26 mouse cellular contexts compared by ENCODE assay signal in genomic region chr11:54456875-54457274, GRCm38 (mm10). TPM values are rescaled to one million over a fixed set of nuclear protein-coding genes. Genes with fewer than 3 reads are reported as not detected.
DNase-seq lines count a peak whose midpoint lies in the region; ATAC-seq and TF ChIP-seq lines count a peak whose summit lies in the region.
"Had no signal": no experiment of that assay in that cellular context is flagged by ENCODE, and none has a peak within 500 bp of the region (broad histone marks: within the 10 kb centered on the region; RNA-seq: fewer than 3 reads in every experiment).

No protein-coding gene starts in this region.

- 51% methylated on average over 2 of the region's 2 CpGs for WGBS in heart, embryonic 11.5 days (ENCODE audit: insufficient replicate concordance)
- WGBS in heart, embryonic 12.5 days, result 57% methylated on average over 2 of the region's 2 CpGs
- WGBS in stomach, postnatal 0 days, result 47% methylated on average over 2 of the region's 2 CpGs
- WGBS in cerebellum, adult 2 months, result 54% methylated on average over 2 of the region's 2 CpGs

- no peaks in the 10 kb centered on the region for H3K36me3 ChIP-seq in heart, embryonic 11.5 days (ENCODE audit: control insufficient read depth, insufficient read depth, low read length)
- H3K36me3 ChIP-seq in heart, embryonic 12.5 days, result no peaks in the 10 kb centered on the region
- no peaks in the 10 kb centered on the region for H3K36me3 ChIP-seq in stomach, postnatal 0 days (ENCODE audit: control insufficient read depth, insufficient read depth, low read length)
- H3K36me3 ChIP-seq: hindbrain, embryonic 13.5 days; liver, embryonic 13.5 days; lung, embryonic 15.5 days had no signal

- no peak overlapping the region for H3K9ac ChIP-seq in heart, embryonic 11.5 days (ENCODE audit: low read depth, low read length)
- no peak overlapping the region for H3K9ac ChIP-seq in heart, embryonic 12.5 days
- no peak overlapping the region for H3K9ac ChIP-seq in stomach, postnatal 0 days (ENCODE audit: low read length)
- H3K9ac ChIP-seq: hindbrain, embryonic 13.5 days; liver, embryonic 13.5 days; lung, embryonic 15.5 days had no signal

- H3K4me1 ChIP-seq in heart, embryonic 11.5 days (ENCODE audit: control insufficient read depth, insufficient read depth, low read length), result no peaks in the 10 kb centered on the region
- H3K4me1 ChIP-seq in heart, embryonic 12.5 days (replicated peaks), result 0 out of 2 replicates have a peak, but pooled peaks cover 3% of the 10 kb centered on the region
- H3K4me1 ChIP-seq in stomach, postnatal 0 days (replicated peaks; ENCODE audit: control insufficient read depth, insufficient read depth), result no peaks in the 10 kb centered on the region
- H3K4me1 ChIP-seq in cerebellum, adult 2 months (ENCODE audit: control insufficient read depth, insufficient read depth, low read length), result no peaks in the 10 kb centered on the region
- H3K4me1 ChIP-seq: hindbrain, embryonic 13.5 days; lung, embryonic 15.5 days had no signal

- H3K9me3 ChIP-seq in heart, embryonic 11.5 days (replicated peaks; ENCODE audit: control insufficient read depth, low read length), result no peaks in the 10 kb centered on the region
- H3K9me3 ChIP-seq in heart, embryonic 12.5 days (replicated peaks), result no peaks in the 10 kb centered on the region
- no peaks in the 10 kb centered on the region for H3K9me3 ChIP-seq in stomach, postnatal 0 days (ENCODE audit: control insufficient read depth, low read length)
- H3K9me3 ChIP-seq: hindbrain, embryonic 13.5 days; liver, embryonic 13.5 days; lung, embryonic 15.5 days had no signal

- H3K27ac ChIP-seq in heart, embryonic 11.5 days (ENCODE audit: low read depth, low read length), result no peak overlapping the region
- no peak overlapping the region for H3K27ac ChIP-seq in heart, embryonic 12.5 days (ENCODE audit: poor library complexity, severe bottlenecking)
- H3K27ac ChIP-seq in stomach, postnatal 0 days (replicated peaks), result no peak overlapping the region
- no peak overlapping the region for H3K27ac ChIP-seq in cerebellum, adult 2 months (ENCODE audit: insufficient read depth, low read length)
- H3K27ac ChIP-seq: hindbrain, embryonic 13.5 days; liver, embryonic 13.5 days; lung, embryonic 15.5 days had no signal

- ATAC-seq in heart, embryonic 11.5 days (replicated peaks; ENCODE audit: insufficient number of reproducible peaks, low FRiP score, low TSS enrichment), result no peak
- no peak for ATAC-seq in heart, embryonic 12.5 days (ENCODE audit: insufficient number of reproducible peaks, low FRiP score)
- ATAC-seq in stomach, postnatal 0 days (ENCODE audit: low FRiP score, low TSS enrichment), result no peak
- no peak for ATAC-seq in megakaryocyte-erythroid progenitor cell, adult 5-6 weeks (replicated peaks; ENCODE audit: low FRiP score, low TSS enrichment, poor library complexity, severe bottlenecking)
- ATAC-seq: forebrain, embryonic 14.5 days; intestine, embryonic 16.5 days; midbrain, embryonic 16.5 days had no signal

- H3K4me2 ChIP-seq in heart, embryonic 11.5 days, result no peak overlapping the region
- H3K4me2 ChIP-seq in heart, embryonic 12.5 days, result no peak overlapping the region
- no peak overlapping the region for H3K4me2 ChIP-seq in stomach, postnatal 0 days (replicated peaks; ENCODE audit: low read depth)
- H3K4me2 ChIP-seq: hindbrain, embryonic 13.5 days; liver, embryonic 13.5 days; lung, embryonic 15.5 days had no signal

- no peak overlapping the region for H3K4me3 ChIP-seq in heart, embryonic 11.5 days (ENCODE audit: low read depth, low read length)
- no peak overlapping the region for H3K4me3 ChIP-seq in heart, embryonic 12.5 days
- no peak overlapping the region for H3K4me3 ChIP-seq in stomach, postnatal 0 days (ENCODE audit: low read depth, low read length)
- H3K4me3 ChIP-seq in cerebellum, adult 2 months (replicated peaks; ENCODE audit: insufficient read depth, low read depth, low read length), result no peak overlapping the region
- H3K4me3 ChIP-seq: hindbrain, embryonic 13.5 days; liver, embryonic 13.5 days; lung, embryonic 15.5 days had no signal

- no peak for TF ChIP-seq POLR2A in cerebellum, adult 2 months (IDR thresholded peaks at IDR 0.05; ENCODE audit: borderline replicate concordance, insufficient read depth, low read length)

- TF ChIP-seq EP300 in stomach, postnatal 0 days (optimal IDR thresholded peaks at IDR 0.05), result no peak

- H3K27me3 ChIP-seq in heart, embryonic 11.5 days (ENCODE audit: control insufficient read depth, insufficient read depth, low read length), result no peaks in the 10 kb centered on the region
- H3K27me3 ChIP-seq in heart, embryonic 12.5 days (replicated peaks), result no peaks in the 10 kb centered on the region
- no peaks in the 10 kb centered on the region for H3K27me3 ChIP-seq in stomach, postnatal 0 days (ENCODE audit: control insufficient read depth, insufficient read depth, low read length)
- H3K27me3 ChIP-seq in cerebellum, adult 2 months (ENCODE audit: control insufficient read depth, insufficient read depth, low read length), result no peaks in the 10 kb centered on the region
- H3K27me3 ChIP-seq: hindbrain, embryonic 13.5 days; liver, embryonic 13.5 days; lung, embryonic 15.5 days had no signal

- no peak for TF ChIP-seq CTCF in stomach, postnatal 0 days (IDR thresholded peaks at IDR 0.05; ENCODE audit: low read depth)
- TF ChIP-seq CTCF in cerebellum, adult 2 months (IDR thresholded peaks at IDR 0.05; ENCODE audit: borderline replicate concordance, insufficient read depth, low read depth, low read length), result no peak

- peak; percentile 88 for DNase-seq in heart, adult 11 months
- peak; percentile 18 for DNase-seq in heart, postnatal 4 days
- peak; percentile 21 for DNase-seq in lung, postnatal 14 days
- peak; percentile 19 for DNase-seq in stomach, postnatal 0 days (ENCODE audit: low spot score)
- DNase-seq in cerebellum, adult 2 months, result no peak
- DNase-seq: adrenal gland, postnatal 10 days; cerebellum, adult 9-10 months; cerebellum, postnatal 36 days; gastrocnemius, postnatal 25 days; kidney, adult 9 months; kidney, postnatal 10 days; layer of hippocampus, postnatal 36 days; left cerebral cortex, postnatal 4 days; liver, embryonic 13.5 days; right cerebral cortex, postnatal 25 days; spleen, adult 18-20 months; thymus, adult 18-20 months; thymus, postnatal 25 days had no signal

RNA-seq across cellular contexts. Expression of gene Fnip1, which starts 18.9 kb away (rescaled TPM):
- 9.9 and 10.6 TPM in 2 replicates for polyA plus RNA-seq in heart, embryonic 11.5 days (2014; fragmentation: Nextera tagmentation; extraction: Ambion mirVana)
- total RNA-seq in heart, postnatal 4 days (2021), result 10 to 100 TPM; 26.1 to 26.3 TPM
- polyA plus RNA-seq in heart, embryonic 12.5 days (2016; fragmentation: Nextera tagmentation; extraction: Ambion mirVana), result 10.4 and 11.2 TPM in 2 replicates
- 5.1 and 5.3 TPM in 2 replicates for polyA plus RNA-seq in stomach, postnatal 0 days (2015; fragmentation: Nextera tagmentation; extraction: Ambion mirVana)
- 14.8 and 16.2 TPM in 2 replicates for polyA plus RNA-seq in cerebellum, adult 2 months (2012; rRNA removed)
- 13.6 and 20.0 TPM in 2 replicates for total RNA-seq in megakaryocyte-erythroid progenitor cell, adult 5-6 weeks (2014; fragmentation: Nextera tagmentation)
- total RNA-seq in megakaryocyte-erythroid progenitor cell, adult 5-6 weeks (2017), result 18.2 and 25.4 TPM in 2 replicates

Comparison
In these comparisons a context has a peak if more than half of its experiments do, and no peak if none do; other contexts are left out.
1. DNase-seq: peak in heart, adult 11 months (single experiment), heart, postnatal 4 days (single experiment), lung, postnatal 14 days (single experiment) and stomach, postnatal 0 days (single experiment); none in cerebellum, adult 2 months (0 of 2).